Mouse (Mus musculus): ENCODE measurements around the gene Ago3. TPM values are rescaled to one million over a fixed set of nuclear protein-coding genes. Genes with fewer than 3 reads are reported as not detected.

Gene Ago3
- 12.4 and 18.5 TPM in 2 replicates for polyA plus RNA-seq (2016; fragmentation: Nextera tagmentation; extraction: Ambion mirVana)

DNA sequence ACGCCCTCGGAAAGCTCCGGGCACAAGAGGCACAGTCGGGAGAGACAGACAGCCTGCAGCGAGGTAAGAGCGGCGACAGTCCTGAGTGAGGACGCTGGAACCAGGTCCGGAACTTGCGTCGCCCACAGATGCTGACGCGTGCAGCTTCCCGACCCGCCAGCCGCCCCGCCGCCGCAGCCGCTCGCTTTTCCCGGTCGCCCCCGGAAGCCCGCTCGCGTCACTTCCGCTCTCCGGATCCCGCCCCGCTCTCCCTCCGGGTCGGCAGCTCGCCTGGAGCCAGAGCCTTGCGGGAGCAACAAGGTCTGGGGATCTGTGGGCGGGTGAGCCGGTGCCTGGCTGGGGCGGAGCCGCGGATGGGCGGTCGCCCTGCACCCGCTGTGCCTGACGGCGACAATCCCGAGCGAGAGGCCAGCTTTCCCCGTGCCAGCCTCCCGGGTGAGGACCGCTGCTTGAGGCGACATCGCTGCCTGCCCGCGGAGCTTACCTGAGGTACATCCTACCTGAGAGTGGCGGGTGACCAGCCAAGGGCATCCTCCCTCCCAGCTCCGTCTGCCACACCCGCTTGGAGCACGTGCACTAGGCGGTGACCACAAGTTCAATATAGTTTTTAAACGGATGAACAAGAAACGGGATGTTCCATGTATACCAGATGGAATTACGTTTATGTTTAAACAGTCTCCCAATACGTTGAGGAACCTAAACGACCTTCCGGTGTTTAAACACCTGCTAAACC is at the start of gene Ago3:
Gene Ago3 (minus strand): TSS at position 210 of the 733 bp plus-strand sequence.
- Histone ChIP-seq H3K9me3 (replicated peaks) (no peaks in the 10 kb centered on the region), H3K4me1 (peaks cover 5% of the 10 kb centered on the region; the same call in 1 of the 2 replicates), H3K27ac (peak within 1 kb of the TSS; percentile 86), H3K27me3 (ENCODE audit: low read depth, poor library complexity, severe bottlenecking) (no peaks in the 10 kb centered on the region), H3K36me3 (no peaks in the 10 kb centered on the region), H3K4me3 (peak within 1 kb of the TSS; percentile 97)
- peak; percentile 99 for DNase-seq (ENCODE audit: low spot score)
- WGBS, result under 1% methylated on average over 65 of the region's 65 CpGs

- Histone ChIP-seq H3K27ac (no peak overlapping the region), H3K9me3 (replicated peaks) (no peaks in the 10 kb centered on the region), H3K4me3 (no peak overlapping the region), H3K4me1 (peaks cover 8% of the 10 kb centered on the region), H3K36me3 (no peaks in the 10 kb centered on the region), H3K27me3 (ENCODE audit: low read depth, poor library complexity, severe bottlenecking) (no peaks in the 10 kb centered on the region)
- peak; percentile 40 for DNase-seq (ENCODE audit: low spot score)
- WGBS, result 45% methylated on average over 5 of the region's 5 CpGs
Observed at GRCm38 (mm10) chr4:126473031-126473430, 43.7 kb upstream of the Ago3 start.

- 79% methylated on average over 1 of the region's 1 CpGs for WGBS
- Histone ChIP-seq H3K4me3 (no peak overlapping the region), H3K9me3 (replicated peaks) (no peaks in the 10 kb centered on the region), H3K27ac (no peak overlapping the region), H3K36me3 (no peaks in the 10 kb centered on the region), H3K27me3 (ENCODE audit: low read depth, poor library complexity, severe bottlenecking) (no peaks in the 10 kb centered on the region), H3K4me1 (peaks cover 43% of the 10 kb centered on the region)
- no peak for DNase-seq (ENCODE audit: low spot score)
Observed at GRCm38 (mm10) chr4:126469334-126469733, 40.0 kb upstream of the Ago3 start.

DNA sequence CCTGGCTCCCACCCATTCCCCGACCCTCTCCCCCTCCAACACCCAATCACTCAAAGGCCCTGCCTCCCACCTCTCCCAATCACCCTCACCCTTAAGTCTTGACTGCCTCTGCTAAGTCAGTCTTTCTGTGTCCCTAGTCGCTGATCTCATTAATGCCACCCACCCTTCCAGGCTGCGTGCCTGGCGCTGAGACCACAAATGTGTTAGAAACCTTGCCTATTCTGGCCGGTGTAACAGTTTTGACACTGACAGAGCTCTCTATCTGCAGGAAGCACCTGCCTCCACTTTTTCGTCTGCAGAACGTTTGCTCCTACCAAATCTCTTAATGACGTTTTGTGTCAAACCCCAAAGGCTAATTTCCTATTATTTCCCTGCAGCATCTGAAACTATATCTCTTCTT is 39.6 kb upstream of the Ago3 start:
- Histone ChIP-seq H3K4me1 (peaks cover 46% of the 10 kb centered on the region), H3K36me3 (no peaks in the 10 kb centered on the region), H3K9me3 (replicated peaks) (no peaks in the 10 kb centered on the region), H3K4me3 (peak overlapping the region; percentile 79), H3K27me3 (ENCODE audit: low read depth, poor library complexity, severe bottlenecking) (no peaks in the 10 kb centered on the region), H3K27ac (peak overlapping the region; percentile 95)
- WGBS, result 10% methylated on average over 8 of the region's 8 CpGs
- DNase-seq (ENCODE audit: low spot score), result no peak

DNA sequence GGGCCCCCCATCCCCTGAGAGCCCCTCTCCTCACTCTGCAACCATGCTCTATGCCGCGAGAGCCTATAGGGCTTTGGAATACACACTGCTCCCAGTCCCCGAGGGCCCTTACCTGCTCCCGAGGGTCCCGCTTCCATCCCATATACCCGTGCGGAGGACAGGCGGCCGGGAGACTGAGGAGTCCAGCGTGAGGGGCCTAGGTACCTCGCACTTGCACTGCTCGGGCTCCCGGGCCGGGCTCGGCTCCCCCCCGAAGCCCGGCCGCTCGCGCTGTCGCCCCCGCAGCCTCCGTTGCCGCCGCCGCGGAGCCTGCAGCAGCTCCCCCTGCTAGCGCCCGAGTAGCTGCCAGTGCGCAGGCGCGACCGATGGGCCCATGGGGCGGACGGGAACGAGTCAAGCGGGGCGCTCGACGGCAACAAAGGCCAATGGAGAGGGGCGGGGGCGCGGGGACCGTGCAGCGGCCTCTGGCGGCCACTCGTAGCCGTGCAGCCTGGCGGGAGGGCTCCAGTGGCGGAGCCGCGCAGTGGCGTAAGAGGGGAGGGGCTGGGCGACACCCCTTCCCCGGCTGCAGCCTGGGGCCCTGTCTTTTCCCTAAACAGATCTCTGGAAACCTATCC is 39.0 kb upstream of the Ago3 start, which contains the start of gene Ago1:
Gene Ago1 (minus strand): TSS at position 299 of the 617 bp plus-strand sequence.
- under 1% methylated on average over 55 of the region's 55 CpGs for WGBS

GRCm38 (mm10) chr4:126467721-126468284 is 38.4 kb upstream of the Ago3 start:
- WGBS, result 2% methylated on average over 25 of the region's 25 CpGs
- peak; percentile 87 for DNase-seq (ENCODE audit: low spot score)
- Histone ChIP-seq H3K4me3 (peak overlapping the region; percentile 79), H3K4me1 (peaks cover 46% of the 10 kb centered on the region), H3K9me3 (replicated peaks) (no peaks in the 10 kb centered on the region), H3K36me3 (no peaks in the 10 kb centered on the region), H3K27me3 (ENCODE audit: low read depth, poor library complexity, severe bottlenecking) (no peaks in the 10 kb centered on the region), H3K27ac (peak overlapping the region; percentile 95)

More for the DNA sequence above, 39.0 kb upstream of the Ago3 start, which contains the start of gene Ago1:
- no peaks in the 10 kb centered on the region for H3K9me3 ChIP-seq (replicated peaks)
- H3K4me3 ChIP-seq, result peak within 1 kb of the TSS; percentile 79
- no peaks in the 10 kb centered on the region for H3K27me3 ChIP-seq (ENCODE audit: low read depth, poor library complexity, severe bottlenecking)
- H3K36me3 ChIP-seq, result no peaks in the 10 kb centered on the region
- peak within 1 kb of the TSS; percentile 95 for H3K27ac ChIP-seq
- DNase-seq (ENCODE audit: low spot score), result peak; percentile 98
- H3K4me1 ChIP-seq, result peaks cover 46% of the 10 kb centered on the region

DNA sequence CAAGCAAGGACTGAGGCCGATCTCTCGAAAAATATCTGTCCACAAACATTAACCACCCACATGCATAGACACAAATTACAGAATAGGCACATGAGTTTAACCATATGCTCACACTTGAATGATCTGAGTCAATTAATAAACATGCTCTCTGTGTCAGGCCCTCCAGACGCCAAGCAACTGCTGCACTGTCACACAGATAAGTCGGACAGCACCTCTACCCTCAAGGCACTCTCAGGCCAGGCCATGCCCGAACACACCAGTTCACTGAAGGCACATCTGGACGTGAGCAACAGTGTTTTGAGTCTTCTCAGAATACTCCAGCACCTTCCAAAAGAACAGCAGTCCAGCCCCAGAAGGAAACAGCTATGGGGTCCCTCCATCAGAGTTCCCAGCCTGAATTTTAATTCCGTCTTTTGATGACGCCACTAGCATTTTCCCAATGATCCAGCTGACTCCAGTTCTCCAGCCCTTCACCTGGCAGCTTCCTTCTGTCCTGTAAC is 36.9 kb upstream of the Ago3 start:
- Histone ChIP-seq H3K27me3 (ENCODE audit: low read depth, poor library complexity, severe bottlenecking) (no peaks in the 10 kb centered on the region), H3K4me3 (peak overlapping the region; percentile 9; the same call in 1 of the 2 replicates), H3K36me3 (0 out of 2 replicates have a peak, but pooled peaks cover 3% of the 10 kb centered on the region), H3K4me1 (peaks cover 46% of the 10 kb centered on the region), H3K27ac (no peak overlapping the region), H3K9me3 (replicated peaks) (no peaks in the 10 kb centered on the region)
- DNase-seq (ENCODE audit: low spot score), result no peak
- WGBS, result 29% methylated on average over 8 of the region's 8 CpGs

DNA sequence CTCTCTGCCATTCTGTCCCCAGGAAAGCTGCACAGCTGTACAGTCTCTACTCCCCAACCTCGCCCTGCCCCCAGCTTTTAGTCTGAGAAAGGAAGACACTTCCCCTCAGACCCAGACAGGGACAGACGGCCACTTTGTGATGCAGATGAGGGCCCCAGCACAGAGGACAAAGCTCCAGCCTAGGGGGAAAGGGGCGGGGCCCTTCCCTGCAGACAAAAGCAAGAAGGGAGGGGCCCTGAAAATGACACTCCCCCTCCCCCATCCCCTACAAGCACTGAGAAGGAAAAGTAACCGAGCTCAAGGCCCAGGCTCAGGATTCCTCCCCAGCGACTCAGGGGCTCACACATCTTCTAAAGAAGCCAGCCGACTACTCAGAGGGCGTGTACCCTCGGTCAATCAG is 36.5 kb upstream of the Ago3 start:
- peak; percentile 49 for DNase-seq (ENCODE audit: low spot score)
- H3K4me3 ChIP-seq, result peak overlapping the region; percentile 9; the same call in 1 of the 2 replicates

DNA sequence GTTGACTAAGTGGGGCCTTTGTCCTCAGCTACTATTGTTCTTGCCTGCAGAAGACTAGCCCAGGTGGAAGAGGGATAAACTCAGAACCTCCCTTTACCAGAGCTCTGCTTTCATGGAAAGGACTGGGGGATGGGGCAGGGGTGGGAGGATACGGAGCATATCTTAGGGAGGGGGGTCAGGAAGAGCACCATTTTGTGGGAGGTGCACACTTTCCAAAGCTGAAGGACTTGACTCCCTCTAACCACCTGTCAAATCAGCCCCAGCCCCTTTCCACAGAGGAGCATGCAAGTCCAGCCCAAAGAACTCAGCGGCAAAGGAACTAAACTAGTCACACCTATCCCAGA is 35.5 kb upstream of the Ago3 start:
- no peaks in the 10 kb centered on the region for H3K27me3 ChIP-seq (ENCODE audit: low read depth, poor library complexity, severe bottlenecking)
- DNase-seq (ENCODE audit: low spot score), result no peak
- peaks cover 46% of the 10 kb centered on the region for H3K4me1 ChIP-seq
- H3K36me3 ChIP-seq, result peaks cover 13% of the 10 kb centered on the region
- H3K9me3 ChIP-seq (replicated peaks), result no peaks in the 10 kb centered on the region
- no peak overlapping the region for H3K27ac ChIP-seq
- H3K4me3 ChIP-seq, result no peak overlapping the region
- 13% methylated on average over 2 of the region's 2 CpGs for WGBS

More for the DNA sequence above, 36.5 kb upstream of the Ago3 start:
- Histone ChIP-seq H3K9me3 (replicated peaks) (no peaks in the 10 kb centered on the region), H3K4me1 (peaks cover 46% of the 10 kb centered on the region), H3K27ac (peak overlapping the region; percentile 65; the same call in 1 of the 2 replicates), H3K36me3 (peaks cover 4% of the 10 kb centered on the region; the same call in 1 of the 2 replicates), H3K27me3 (ENCODE audit: low read depth, poor library complexity, severe bottlenecking) (no peaks in the 10 kb centered on the region)
- 7% methylated on average over 8 of the region's 8 CpGs for WGBS

DNA sequence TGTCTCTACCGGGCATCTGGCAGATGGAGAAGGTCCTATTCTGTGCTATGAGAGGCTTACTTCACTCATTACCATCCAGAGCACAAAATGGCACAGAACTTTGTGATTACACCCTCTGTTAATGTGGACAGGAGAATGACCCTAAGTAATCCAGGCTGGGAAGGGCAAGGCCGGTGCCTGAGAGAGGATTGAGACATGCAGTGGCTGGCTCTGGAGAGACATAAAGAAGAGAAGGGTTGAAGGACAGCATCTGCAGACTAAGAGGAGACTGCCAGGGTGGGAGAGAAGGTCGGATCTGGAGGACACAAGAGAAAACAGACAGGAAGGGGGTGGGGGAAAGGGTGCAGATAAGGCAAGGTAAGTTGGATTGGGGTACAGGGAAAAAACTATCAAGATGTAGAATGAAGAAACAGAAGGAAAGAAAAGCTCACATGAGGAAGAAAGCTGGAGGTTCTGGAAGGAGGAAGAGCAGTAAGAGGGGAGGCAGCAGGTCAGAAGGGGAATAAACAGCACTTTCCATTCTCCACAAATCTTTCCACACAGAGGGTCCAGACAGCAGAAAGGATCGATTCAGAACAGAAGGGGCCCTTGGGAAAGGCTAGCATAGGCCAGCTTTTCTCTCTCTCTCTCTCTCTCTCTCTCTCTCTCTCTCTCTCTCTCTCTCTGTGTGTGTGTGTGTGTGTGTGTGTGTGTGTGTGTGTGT is 35.0 kb upstream of the Ago3 start:
- 39% methylated on average over 4 of the region's 4 CpGs for WGBS
- peaks cover 19% of the 10 kb centered on the region for H3K36me3 ChIP-seq
- no peak overlapping the region for H3K27ac ChIP-seq
- H3K4me1 ChIP-seq, result peaks cover 46% of the 10 kb centered on the region
- no peaks in the 10 kb centered on the region for H3K9me3 ChIP-seq (replicated peaks)
- no peak overlapping the region for H3K4me3 ChIP-seq
- H3K27me3 ChIP-seq (ENCODE audit: low read depth, poor library complexity, severe bottlenecking), result no peaks in the 10 kb centered on the region
- DNase-seq (ENCODE audit: low spot score), result no peak

DNA sequence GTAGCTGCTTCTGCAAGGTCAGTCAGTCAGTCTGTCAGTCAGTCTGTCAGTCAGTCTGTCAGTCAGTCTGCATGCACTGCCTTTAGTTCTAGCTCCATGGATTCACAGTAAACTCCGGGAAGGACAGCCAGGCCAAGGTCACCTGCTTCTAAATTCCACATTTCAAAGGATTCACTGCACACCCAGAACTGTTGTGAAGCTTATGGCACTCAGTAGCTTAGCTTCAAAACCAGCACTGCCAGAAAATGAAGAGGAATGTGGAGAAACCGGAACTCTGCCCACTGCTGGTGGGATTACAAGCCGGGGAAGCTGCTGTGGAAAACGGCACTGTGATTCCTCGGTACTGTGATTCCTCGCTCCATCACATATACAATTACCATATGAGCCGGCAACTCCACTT is 26.1 kb upstream of the Ago3 start:
- H3K27me3 ChIP-seq (ENCODE audit: low read depth, poor library complexity, severe bottlenecking), result no peaks in the 10 kb centered on the region
- no peaks in the 10 kb centered on the region for H3K9me3 ChIP-seq (replicated peaks)
- no peak overlapping the region for H3K27ac ChIP-seq
- H3K36me3 ChIP-seq, result peaks cover 100% of the 10 kb centered on the region
- WGBS, result 91% methylated on average over 7 of the region's 7 CpGs
- no peaks in the 10 kb centered on the region for H3K4me1 ChIP-seq
- no peak for DNase-seq (ENCODE audit: low spot score)
- H3K4me3 ChIP-seq, result no peak overlapping the region

- Histone ChIP-seq H3K36me3 (peaks cover 99% of the 10 kb centered on the region), H3K4me3 (no peak overlapping the region), H3K9me3 (replicated peaks) (no peaks in the 10 kb centered on the region), H3K4me1 (no peaks in the 10 kb centered on the region), H3K27me3 (ENCODE audit: low read depth, poor library complexity, severe bottlenecking) (no peaks in the 10 kb centered on the region), H3K27ac (no peak overlapping the region)
- DNase-seq (ENCODE audit: low spot score), result no peak
- 96% methylated on average over 5 of the region's 5 CpGs for WGBS
Observed at GRCm38 (mm10) chr4:126454547-126455254, 25.3 kb upstream of the Ago3 start.
